Mouse (Mus musculus): ENCODE results near the gene Mcpt4. TPM values are rescaled to one million over a fixed set of nuclear protein-coding genes. Genes with fewer than 3 reads are reported as not detected.

The Mcpt4 gene
- total and polyA plus RNA-seq, 3 experiments, result not detected

DNA sequence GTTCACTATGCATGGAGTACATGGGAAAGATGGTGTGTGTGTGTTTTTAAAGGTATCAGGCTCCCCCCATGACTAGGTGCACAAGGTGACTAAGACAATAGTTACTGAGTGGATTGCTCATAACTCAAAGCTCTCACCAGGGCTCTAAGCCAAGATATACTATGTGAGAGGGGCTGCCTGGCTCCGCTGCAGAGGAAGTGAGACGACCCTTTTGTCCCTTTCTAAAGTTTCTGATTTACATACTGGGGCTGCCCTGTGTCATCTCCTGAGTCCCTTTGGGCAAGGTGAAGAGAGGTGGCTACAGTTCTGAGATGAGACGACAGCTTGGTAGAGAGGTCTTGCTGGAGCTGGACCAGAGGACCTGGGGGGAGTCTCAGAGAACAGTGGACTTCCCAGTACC, 49.0 kb downstream of the Mcpt4 start:
- DNase-seq (ENCODE audit: low read depth, low spot score), result no peak
- H3K9ac ChIP-seq (ENCODE audit: control insufficient read depth, low read depth, low read length, poor library complexity, severe bottlenecking), result no peak overlapping the region
- peaks cover 0 to 4% of the 10 kb centered on the region in 2 experiments; a peak in 2 of 4 replicates for H3K4me1 ChIP-seq (ENCODE audit: control insufficient read depth in 1 of 2, insufficient read depth in 2 of 2, low read length in 2 of 2)
- no peaks in the 10 kb centered on the region for H3K79me2 ChIP-seq (ENCODE audit: control insufficient read depth, insufficient read depth, low read length, poor library complexity)
- no peak overlapping the region for H3K4me3 ChIP-seq (ENCODE audit: control insufficient read depth in 1 of 2, insufficient read depth in 1 of 2, low read depth in 2 of 2, low read length in 2 of 2)
- H3K27ac ChIP-seq (ENCODE audit: control insufficient read depth, low read depth, low read length), result no peak overlapping the region
- no peaks in the 10 kb centered on the region for H3K9me3 ChIP-seq (replicated peaks; ENCODE audit: insufficient read depth, low read length)
- 0 out of 4 replicates have a peak, but pooled peaks cover 0 to 2% of the 10 kb centered on the region in 2 experiments for H3K27me3 ChIP-seq (ENCODE audit: control insufficient read depth in 1 of 2, insufficient read depth in 2 of 2, low read length in 2 of 2)
- H3K36me3 ChIP-seq (ENCODE audit: control insufficient read depth in 1 of 2, insufficient read depth in 2 of 2, low read length in 2 of 2), result peaks cover 0 to 8% of the 10 kb centered on the region in 2 experiments; a peak in 2 of 4 replicates
- no peak for TF ChIP-seq TBP (IDR thresholded peaks at IDR 0.05; ENCODE audit: low read depth, low read length)
- TF ChIP-seq RCOR1 (IDR thresholded peaks at IDR 0.05; ENCODE audit: low read depth, low read length), result no peak
- TF ChIP-seq ETS1 (IDR thresholded peaks at IDR 0.05; ENCODE audit: low read depth, low read length), result no peak
- TF ChIP-seq HCFC1 (IDR thresholded peaks at IDR 0.05; ENCODE audit: low read depth, low read length), result no peak
- TF ChIP-seq MEF2A (IDR thresholded peaks at IDR 0.05; ENCODE audit: extremely low read depth, insufficient replicate concordance, low read depth, low read length, poor library complexity, severe bottlenecking), result no peak
- TF ChIP-seq GATA1 (IDR thresholded peaks at IDR 0.05; ENCODE audit: low read depth, low read length), result no peak
- TF ChIP-seq POLR2AphosphoS5 (IDR thresholded peaks at IDR 0.05; ENCODE audit: borderline replicate concordance, low read depth, low read length), result no peak
- no peak for TF ChIP-seq MYB (IDR thresholded peaks at IDR 0.05; ENCODE audit: low read depth, low read length)

Other genes with a start within 250 kb of the Mcpt4 start
- gene Nfatc4, start 239.2 kb downstream of the Mcpt4 start, total RNA-seq (2012; rRNA removed), result 0.20 and 0.27 TPM in 2 replicates
- under 1 TPM in 1 of 2 experiments, not detected in 1; 0.71 TPM for gene Nfatc4, start 239.2 kb downstream of the Mcpt4 start, polyA plus RNA-seq (2012; ENCODE audit: insufficient read depth in 1 of 2, insufficient read length in 2 of 2, low read depth in 1 of 2, low replicate concordance in 2 of 2, missing spikeins in 1 of 2)
- not detected in 2 replicates for gene Nynrin, start 208.3 kb downstream of the Mcpt4 start, total RNA-seq (2012; rRNA removed)
- not detected for gene Nynrin, start 208.3 kb downstream of the Mcpt4 start, polyA plus RNA-seq (2012; ENCODE audit: insufficient read depth in 1 of 2, insufficient read length in 2 of 2, low read depth in 1 of 2, low replicate concordance in 2 of 2, missing spikeins in 1 of 2)
- gene Cbln3, start 177.9 kb downstream of the Mcpt4 start, total RNA-seq (2012; rRNA removed), result not detected in 2 replicates
- gene Cbln3, start 177.9 kb downstream of the Mcpt4 start, polyA plus RNA-seq (2012; ENCODE audit: insufficient read depth in 1 of 2, insufficient read length in 2 of 2, low read depth in 1 of 2, low replicate concordance in 2 of 2, missing spikeins in 1 of 2), result under 1 TPM in 1 of 2 experiments, not detected in 1; 0.19 TPM
- gene Khnyn, start 177.4 kb downstream of the Mcpt4 start, total RNA-seq (2012; rRNA removed), result 5.2 and 6.0 TPM in 2 replicates
- 10 to 100 TPM in 1 of 2 experiments, not detected in 1; 13.3 TPM for gene Khnyn, start 177.4 kb downstream of the Mcpt4 start, polyA plus RNA-seq (2012; ENCODE audit: insufficient read depth in 1 of 2, insufficient read length in 2 of 2, low read depth in 1 of 2, low replicate concordance in 2 of 2, missing spikeins in 1 of 2)
- gene Sdr39u1, start 162.0 kb downstream of the Mcpt4 start, total RNA-seq (2012; rRNA removed), result 1.1 TPM in 2 replicates
- 1 to 10 TPM in 1 of 2 experiments, not detected in 1; 2.3 TPM for gene Sdr39u1, start 162.0 kb downstream of the Mcpt4 start, polyA plus RNA-seq (2012; ENCODE audit: insufficient read depth in 1 of 2, insufficient read length in 2 of 2, low read depth in 1 of 2, low replicate concordance in 2 of 2, missing spikeins in 1 of 2)
- gene Cma1, start 117.6 kb downstream of the Mcpt4 start, total RNA-seq (2012; rRNA removed), result 0.19 TPM in 1 of 2 replicates, not detected in the other
- under 1 TPM in 1 of 2 experiments, not detected in 1; 0.13 TPM for gene Cma1, start 117.6 kb downstream of the Mcpt4 start, polyA plus RNA-seq (2012; ENCODE audit: insufficient read depth in 1 of 2, insufficient read length in 2 of 2, low read depth in 1 of 2, low replicate concordance in 2 of 2, missing spikeins in 1 of 2)
- gene Cma2, start 111.3 kb downstream of the Mcpt4 start, total RNA-seq (2012; rRNA removed), result not detected in 2 replicates
- not detected for gene Cma2, start 111.3 kb downstream of the Mcpt4 start, polyA plus RNA-seq (2012; ENCODE audit: insufficient read depth in 1 of 2, insufficient read length in 2 of 2, low read depth in 1 of 2, low replicate concordance in 2 of 2, missing spikeins in 1 of 2)
- gene Mcpt1, start 44.3 kb downstream of the Mcpt4 start, total RNA-seq (2012; rRNA removed), result not detected in 2 replicates
- not detected for gene Mcpt1, start 44.3 kb downstream of the Mcpt4 start, polyA plus RNA-seq (2012; ENCODE audit: insufficient read depth in 1 of 2, insufficient read length in 2 of 2, low read depth in 1 of 2, low replicate concordance in 2 of 2, missing spikeins in 1 of 2)
- 0.08 TPM in 1 of 2 replicates, not detected in the other for gene Mcpt9, start 31.8 kb downstream of the Mcpt4 start, total RNA-seq (2012; rRNA removed)
- not detected for gene Mcpt9, start 31.8 kb downstream of the Mcpt4 start, polyA plus RNA-seq (2012; ENCODE audit: insufficient read depth in 1 of 2, insufficient read length in 2 of 2, low read depth in 1 of 2, low replicate concordance in 2 of 2, missing spikeins in 1 of 2)
- 5.0 and 25.6 TPM in 2 replicates for gene Mcpt2, start 20.3 kb downstream of the Mcpt4 start, total RNA-seq (2012; rRNA removed)
- gene Mcpt2, start 20.3 kb downstream of the Mcpt4 start, polyA plus RNA-seq (2012; ENCODE audit: insufficient read depth in 1 of 2, insufficient read length in 2 of 2, low read depth in 1 of 2, low replicate concordance in 2 of 2, missing spikeins in 1 of 2), result 1 to 10 TPM in 1 of 2 experiments, not detected in 1; 1.6 TPM
- not detected in 2 replicates for gene Mcpt8, start 23.0 kb upstream of the Mcpt4 start, total RNA-seq (2012; rRNA removed)
- not detected for gene Mcpt8, start 23.0 kb upstream of the Mcpt4 start, polyA plus RNA-seq (2012; ENCODE audit: insufficient read depth in 1 of 2, insufficient read length in 2 of 2, low read depth in 1 of 2, low replicate concordance in 2 of 2, missing spikeins in 1 of 2)
- gene Ctsg, start 40.3 kb upstream of the Mcpt4 start, total RNA-seq (2012; rRNA removed), result not detected in 2 replicates
- not detected for gene Ctsg, start 40.3 kb upstream of the Mcpt4 start, polyA plus RNA-seq (2012; ENCODE audit: insufficient read depth in 1 of 2, insufficient read length in 2 of 2, low read depth in 1 of 2, low replicate concordance in 2 of 2, missing spikeins in 1 of 2)
- not detected in 2 replicates for gene Gzme, start 58.3 kb upstream of the Mcpt4 start, total RNA-seq (2012; rRNA removed)
- not detected for gene Gzme, start 58.3 kb upstream of the Mcpt4 start, polyA plus RNA-seq (2012; ENCODE audit: insufficient read depth in 1 of 2, insufficient read length in 2 of 2, low read depth in 1 of 2, low replicate concordance in 2 of 2, missing spikeins in 1 of 2)
- gene Gzmd, start 70.3 kb upstream of the Mcpt4 start, total RNA-seq (2012; rRNA removed), result not detected in 2 replicates
- gene Gzmd, start 70.3 kb upstream of the Mcpt4 start, polyA plus RNA-seq (2012; ENCODE audit: insufficient read depth in 1 of 2, insufficient read length in 2 of 2, low read depth in 1 of 2, low replicate concordance in 2 of 2, missing spikeins in 1 of 2), result not detected
- gene Gzmg, start 97.3 kb upstream of the Mcpt4 start, total RNA-seq (2012; rRNA removed), result not detected in 2 replicates
- not detected for gene Gzmg, start 97.3 kb upstream of the Mcpt4 start, polyA plus RNA-seq (2012; ENCODE audit: insufficient read depth in 1 of 2, insufficient read length in 2 of 2, low read depth in 1 of 2, low replicate concordance in 2 of 2, missing spikeins in 1 of 2)
- gene Gzmn, start 112.3 kb upstream of the Mcpt4 start, total RNA-seq (2012; rRNA removed), result not detected in 2 replicates
- gene Gzmn, start 112.3 kb upstream of the Mcpt4 start, polyA plus RNA-seq (2012; ENCODE audit: insufficient read depth in 1 of 2, insufficient read length in 2 of 2, low read depth in 1 of 2, low replicate concordance in 2 of 2, missing spikeins in 1 of 2), result not detected
- gene Gzmf, start 149.1 kb upstream of the Mcpt4 start, total RNA-seq (2012; rRNA removed), result not detected in 2 replicates
- gene Gzmf, start 149.1 kb upstream of the Mcpt4 start, polyA plus RNA-seq (2012; ENCODE audit: insufficient read depth in 1 of 2, insufficient read length in 2 of 2, low read depth in 1 of 2, low replicate concordance in 2 of 2, missing spikeins in 1 of 2), result not detected
- gene Gzmc, start 172.3 kb upstream of the Mcpt4 start, total RNA-seq (2012; rRNA removed), result not detected in 2 replicates
- not detected for gene Gzmc, start 172.3 kb upstream of the Mcpt4 start, polyA plus RNA-seq (2012; ENCODE audit: insufficient read depth in 1 of 2, insufficient read length in 2 of 2, low read depth in 1 of 2, low replicate concordance in 2 of 2, missing spikeins in 1 of 2)
- gene Gzmb, start 199.9 kb upstream of the Mcpt4 start, total RNA-seq (2012; rRNA removed), result 1.4 and 1.7 TPM in 2 replicates
- gene Gzmb, start 199.9 kb upstream of the Mcpt4 start, polyA plus RNA-seq (2012; ENCODE audit: insufficient read depth in 1 of 2, insufficient read length in 2 of 2, low read depth in 1 of 2, low replicate concordance in 2 of 2, missing spikeins in 1 of 2), result under 1 TPM in 1 of 2 experiments, not detected in 1; 0.64 TPM

Measured in MEL (cell line).